Mouse (Mus musculus) forebrain, embryonic 14.5 days (tissue): Measurements from ENCODE around the gene Nat8f4. TPM values are rescaled to one million over a fixed set of nuclear protein-coding genes. Genes with fewer than 3 reads are reported as not detected.
"Not testable (repeated sequence)": the region's sequence is repeated elsewhere in the genome, so short reads cannot be mapped to it uniquely, and the experiment has no call there.

Experiments
- ATAC-seq: fragments of 200-750 bp; cut with Nextera tagmentation; 2 replicates; pipeline ENCODE4 v1.8.0; 2017; ENCODE audit warnings: mild to moderate bottlenecking, moderate library complexity
- DNase-seq: peaks from one replicate; pipeline ENCODE4 v3.0.0-alpha.2; 2015; ENCODE audit warnings: low spot score
- H3K27ac ChIP-seq: fragments of 300-500 bp; sonication (generic); 2 replicates; pipeline ENCODE4 v1.5.1; 2014; ENCODE audit warnings: low read depth, mild to moderate bottlenecking, control low read depth, low read length, moderate library complexity
- H3K27me3 ChIP-seq: fragments of 300-500 bp; sonication (generic); replicated peaks from 2 replicates; pipeline ENCODE4 v1.6.1; 2014; ENCODE audit warnings: low read length, control low read depth, mixed read lengths; ENCODE audit not compliant: control insufficient read depth, insufficient read depth
- H3K36me3 ChIP-seq: fragments of 300-500 bp; sonication (generic); 2 replicates; pipeline ENCODE4 v1.6.1; 2014; ENCODE audit warnings: low read length, control low read depth; ENCODE audit not compliant: control insufficient read depth, insufficient read depth
- H3K4me1 ChIP-seq: fragments of 300-500 bp; sonication (generic); 2 replicates; pipeline ENCODE4 v1.6.1; 2014; ENCODE audit warnings: antibody characterized with exemption, low read length, control low read depth; ENCODE audit not compliant: control insufficient read depth, insufficient read depth
- H3K4me2 ChIP-seq: fragments of 300-500 bp; sonication (generic); 2 replicates; pipeline ENCODE4 v1.6.1; 2014; ENCODE audit warnings: mild to moderate bottlenecking, control low read depth, low read length
- H3K4me3 ChIP-seq: fragments of 300-500 bp; sonication (generic); 2 replicates; pipeline ENCODE4 v1.5.1; 2014; ENCODE audit warnings: low read depth, low read length, control low read depth
- H3K9ac ChIP-seq: fragments of 300-500 bp; sonication (generic); 2 replicates; pipeline ENCODE4 v1.6.1; 2014; ENCODE audit warnings: mild to moderate bottlenecking, low read length, control low read depth, moderate library complexity
- H3K9me3 ChIP-seq: fragments of 300-500 bp; sonication (generic); replicated peaks from 2 replicates; pipeline ENCODE4 v1.6.1; 2016; ENCODE audit warnings: low read length, control low read depth, mixed read lengths; ENCODE audit not compliant: control insufficient read depth
- WGBS: fragments of 180-500 bp; shearing (Covaris S2); extraction: QIAGEN DNeasy Blood & Tissue Kit; methylation state at CpG from one replicate; pipeline ENCODE4 v1.1.7; 2014; 5-methylcytosine and 5-hydroxymethylcytosine counted together
- polyA plus RNA-seq: library from polyadenylated mRNA; unstranded; fragments of >200 nt; fragmentation: Nextera tagmentation; extraction: Ambion mirVana; gene quantifications from 2 replicates; pipeline ENCODE4 v1.2.1, GENCODE M21; 2014

Gene Nat8f4
- polyA plus RNA-seq, 1 experiment from 2014 or later: 8.0 TPM

GRCm38 (mm10) chr6:85911587-85911986 is 6.9 kb upstream of the Nat8f4 start, which contains the start of gene Tprkb:
Gene Tprkb, plus strand, starts transcription at chr6:85911865.
- no peak within 1 kb of the TSS for H3K4me3 ChIP-seq

GRCm38 (mm10) chr6:85909704-85910103 is 5.0 kb upstream of the Nat8f4 start:
- Histone ChIP-seq H3K4me2 (no peak overlapping the region), H3K27me3 (no peaks in the 10 kb centered on the region), H3K27ac (no peak overlapping the region), H3K9ac (no peak overlapping the region), H3K4me1 (peaks cover 7% of the 10 kb centered on the region), H3K4me3 (no peak overlapping the region), H3K9me3 (no peaks in the 10 kb centered on the region), H3K36me3 (no peaks in the 10 kb centered on the region)
- DNase-seq (no peak), ATAC-seq (no peak)
- 95% methylated on average over 1 of the region's 1 CpGs for WGBS

More at GRCm38 (mm10) chr6:85911587-85911986, 6.9 kb upstream of the Nat8f4 start, which contains the start of gene Tprkb:
- Histone ChIP-seq H3K36me3 (no peaks in the 10 kb centered on the region), H3K4me1 (peaks cover 13% of the 10 kb centered on the region), H3K27me3 (no peaks in the 10 kb centered on the region), H3K27ac (no peak within 1 kb of the TSS), H3K4me2 (no peak within 1 kb of the TSS), H3K9me3 (no peaks in the 10 kb centered on the region), H3K9ac (no peak within 1 kb of the TSS)
- ATAC-seq (no peak), DNase-seq (no peak)
- 92% methylated on average over 3 of the region's 3 CpGs for whole genome bisulfite sequencing

- Histone ChIP-seq H3K27me3 (no peaks in the 10 kb centered on the region), H3K4me1 (no peaks in the 10 kb centered on the region), H3K4me3 (no peak overlapping the region), H3K36me3 (no peaks in the 10 kb centered on the region), H3K27ac (no peak overlapping the region), H3K4me2 (no peak overlapping the region), H3K9me3 (no peaks in the 10 kb centered on the region), H3K9ac (no peak overlapping the region)
- WGBS: 70% methylated on average over 3 of the region's 3 CpGs
- no peak for ATAC-seq
- no peak for DNase-seq
Measured at GRCm38 (mm10) chr6:85908341-85908740, 3.7 kb upstream of the Nat8f4 start.

GRCm38 (mm10) chr6:85906911-85907351 is 2.2 kb upstream of the Nat8f4 start:
- not testable (repeated sequence) for H3K9ac ChIP-seq, H3K4me1 ChIP-seq, ATAC-seq, H3K4me2 ChIP-seq, H3K36me3 ChIP-seq, H3K4me3 ChIP-seq, DNase-seq, H3K27ac ChIP-seq, H3K9me3 ChIP-seq, H3K27me3 ChIP-seq
- WGBS: 77% methylated on average over 2 of the region's 2 CpGs

DNA sequence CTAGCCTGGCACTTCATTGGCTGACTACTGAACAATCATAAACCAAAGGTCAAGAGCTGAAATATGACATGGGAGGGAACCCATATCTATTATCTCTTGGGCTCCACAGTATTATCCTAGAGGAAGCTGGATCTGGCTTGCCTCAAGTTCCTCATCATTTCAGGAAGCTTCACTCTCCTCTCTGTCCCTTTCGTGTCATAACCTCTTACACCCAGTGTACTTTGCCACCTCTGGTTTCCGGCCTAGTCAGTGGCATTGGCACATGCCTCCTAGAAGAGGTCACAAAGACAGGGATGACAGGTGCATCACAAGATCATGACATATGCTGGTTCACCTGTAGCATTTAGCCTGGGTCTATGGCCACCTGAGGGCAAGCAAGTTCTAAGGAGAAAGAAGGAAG is 2.4 kb downstream of the Nat8f4 start:
- Histone ChIP-seq H3K4me3 (no peak overlapping the region), H3K27ac (no peak overlapping the region), H3K4me2 (no peak overlapping the region), H3K9ac (no peak overlapping the region), H3K36me3 (no peaks in the 10 kb centered on the region), H3K9me3 (no peaks in the 10 kb centered on the region), H3K4me1 (no peaks in the 10 kb centered on the region), H3K27me3 (no peaks in the 10 kb centered on the region)
- DNase-seq (no peak), ATAC-seq (no peak)
- WGBS: 93% methylated on average over 2 of the region's 2 CpGs

- not testable (repeated sequence) for H3K9ac ChIP-seq, H3K36me3 ChIP-seq, ATAC-seq, H3K4me3 ChIP-seq, H3K9me3 ChIP-seq, DNase-seq, H3K4me2 ChIP-seq, H3K27me3 ChIP-seq, H3K4me1 ChIP-seq, H3K27ac ChIP-seq
- WGBS: 87% methylated on average over 7 of the region's 8 CpGs
Measured at GRCm38 (mm10) chr6:85898596-85899475, 5.8 kb downstream of the Nat8f4 start.

DNA sequence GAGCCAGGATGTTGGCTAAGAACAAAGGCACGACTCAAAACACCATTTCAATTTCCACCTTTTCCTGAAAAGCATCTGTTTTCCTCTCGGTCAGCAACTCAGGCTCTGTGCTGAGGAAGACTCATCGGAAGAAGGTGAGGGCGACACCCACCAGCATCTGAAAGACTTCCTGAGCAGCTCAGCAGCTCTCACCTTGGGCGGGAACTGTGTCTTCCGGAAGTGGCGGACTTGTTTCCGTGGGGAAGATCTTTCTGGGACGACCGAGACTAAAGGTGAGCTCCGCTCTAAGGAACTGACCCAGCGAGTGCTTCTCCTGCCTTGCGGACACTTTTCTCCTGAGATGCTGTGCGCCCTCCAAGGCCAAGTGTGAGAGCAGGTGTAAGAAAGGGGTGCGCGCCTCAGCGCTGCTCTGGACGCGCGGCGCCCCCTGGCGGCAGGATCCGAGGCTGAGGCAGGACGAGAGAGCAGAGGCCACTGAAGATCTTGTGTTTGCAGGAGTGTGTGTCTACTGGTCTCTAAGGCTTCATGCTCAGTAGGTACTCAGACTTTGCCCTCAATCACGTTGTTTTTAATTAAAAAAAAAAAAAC is 9.5 kb downstream of the Nat8f4 start:
- WGBS: 77% methylated on average over 25 of the region's 25 CpGs
- H3K9me3 ChIP-seq, H3K4me2 ChIP-seq, H3K36me3 ChIP-seq, H3K4me1 ChIP-seq, H3K4me3 ChIP-seq, DNase-seq, H3K27ac ChIP-seq, H3K27me3 ChIP-seq, ATAC-seq, H3K9ac ChIP-seq: not testable (repeated sequence)

DNA sequence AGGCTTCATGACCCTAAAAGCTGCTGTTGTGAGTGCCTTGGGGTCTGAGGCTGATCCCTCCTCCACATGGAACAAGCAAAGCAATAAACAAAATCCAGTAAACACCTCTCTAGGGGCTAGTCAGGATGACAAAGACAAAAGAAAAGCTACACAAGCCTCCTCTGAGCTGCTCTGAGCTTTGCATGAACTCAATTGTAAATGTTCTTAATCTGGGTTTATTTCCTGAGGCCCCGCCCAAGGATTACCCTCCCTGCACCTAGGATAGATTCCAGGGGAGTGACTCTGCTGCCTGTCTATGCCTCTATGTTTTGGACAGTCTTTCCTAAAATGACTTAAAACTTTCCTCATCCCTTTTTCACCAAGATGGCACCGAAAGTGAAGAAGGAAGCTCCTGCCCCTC is 15.7 kb downstream of the Nat8f4 start:
- H3K4me2 ChIP-seq: no peak overlapping the region
- H3K9me3 ChIP-seq: 0 out of 2 replicates have a peak, but pooled peaks cover 3% of the 10 kb centered on the region
- H3K4me1 ChIP-seq: no peaks in the 10 kb centered on the region
- ATAC-seq (no peak), DNase-seq (no peak)
- no peak overlapping the region for H3K9ac ChIP-seq
- no peak overlapping the region for H3K27ac ChIP-seq
- H3K36me3 ChIP-seq: no peaks in the 10 kb centered on the region
- no peaks in the 10 kb centered on the region for H3K27me3 ChIP-seq
- WGBS: 82% methylated on average over 2 of the region's 2 CpGs
- H3K4me3 ChIP-seq: no peak overlapping the region

DNA sequence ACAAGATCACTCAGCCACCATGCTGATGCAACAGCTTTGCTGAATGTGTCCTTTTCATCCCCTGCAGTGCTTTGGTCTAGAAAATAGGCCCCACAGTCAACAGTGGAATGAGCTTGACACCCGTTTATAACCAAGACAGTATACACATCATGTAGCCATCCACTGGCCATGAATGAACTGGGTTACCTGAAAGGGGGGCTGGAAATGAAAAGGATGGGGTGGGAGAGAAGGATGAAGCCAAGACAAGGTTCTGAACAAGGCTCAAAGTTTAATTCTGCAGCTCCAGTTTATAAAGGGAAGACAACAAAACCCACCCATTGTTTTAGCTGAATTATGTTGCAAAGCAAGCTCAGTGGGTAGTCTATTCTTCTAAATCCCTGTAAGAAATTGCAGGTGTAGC is 20.4 kb downstream of the Nat8f4 start:
- Histone ChIP-seq H3K4me3 (no peak overlapping the region), H3K36me3 (no peaks in the 10 kb centered on the region), H3K9ac (no peak overlapping the region), H3K9me3 (0 out of 2 replicates have a peak, but pooled peaks cover 12% of the 10 kb centered on the region), H3K27ac (no peak overlapping the region), H3K4me1 (no peaks in the 10 kb centered on the region), H3K4me2 (no peak overlapping the region), H3K27me3 (no peaks in the 10 kb centered on the region)
- WGBS: 92% methylated on average over 1 of the region's 1 CpGs
- ATAC-seq (no peak), DNase-seq (no peak)
